Mouse (Mus musculus) intestine, postnatal 0 days (tissue): ENCODE results near the gene Pls1. TPM values are rescaled to one million over a fixed set of nuclear protein-coding genes. Genes with fewer than 3 reads are reported as not detected.
A peak's percentile ranks its signal among the peaks of the same experiment; 100 is the strongest.

ENCODE experiments used
- ATAC-seq: fragments of 200-750 bp; cut with Nextera tagmentation; 2 replicates; pipeline ENCODE4 v1.8.0; 2017; ENCODE audit warnings: mild to moderate bottlenecking, moderate TSS enrichment, moderate library complexity
- H3K27ac ChIP-seq: fragments of 300-500 bp; sonication (generic); 2 replicates; pipeline ENCODE4 v1.5.1; 2014; ENCODE audit warnings: mild to moderate bottlenecking, low read depth, low read length, moderate library complexity
- H3K27me3 ChIP-seq: fragments of 300-500 bp; sonication (generic); replicated peaks from 2 replicates; pipeline ENCODE4 v1.6.1; 2014; ENCODE audit warnings: low read length, mixed read lengths; ENCODE audit not compliant: control insufficient read depth, insufficient read depth
- H3K36me3 ChIP-seq: fragments of 300-500 bp; sonication (generic); 2 replicates; pipeline ENCODE4 v1.6.1; 2014; ENCODE audit warnings: mild to moderate bottlenecking, moderate library complexity; ENCODE audit not compliant: control insufficient read depth, insufficient read depth
- H3K4me1 ChIP-seq: fragments of 300-500 bp; sonication (generic); replicated peaks from 2 replicates; pipeline ENCODE4 v1.6.1; 2014; ENCODE audit warnings: antibody characterized with exemption, low read length, mixed read lengths; ENCODE audit not compliant: control insufficient read depth, insufficient read depth
- H3K4me2 ChIP-seq: fragments of 300-500 bp; sonication (generic); replicated peaks from 2 replicates; pipeline ENCODE4 v1.6.1; 2014; ENCODE audit warnings: low read depth, mild to moderate bottlenecking, moderate library complexity
- H3K4me3 ChIP-seq: fragments of 300-500 bp; sonication (generic); 2 replicates; pipeline ENCODE4 v1.5.1; 2014; ENCODE audit warnings: low read depth, low read length
- H3K9ac ChIP-seq: fragments of 300-500 bp; sonication (generic); 2 replicates; pipeline ENCODE4 v1.6.1; 2014; ENCODE audit warnings: mild to moderate bottlenecking, low read depth, low read length
- H3K9me3 ChIP-seq: fragments of 300-500 bp; sonication (generic); 2 replicates; pipeline ENCODE4 v1.6.1; 2016; ENCODE audit warnings: mixed run types; ENCODE audit not compliant: control insufficient read depth
- CTCF ChIP-seq: sonication (generic); IDR thresholded peaks from 2 replicates; pipeline ENCODE4 v1.5.1; 2016; ENCODE audit warnings: low read depth, mild to moderate bottlenecking, control low read depth, antibody characterized with exemption, moderate library complexity
- WGBS: fragments of 180-500 bp; shearing (Covaris S2); extraction: QIAGEN DNeasy Blood & Tissue Kit; methylation state at CpG from one replicate; pipeline ENCODE4 v1.1.7; 2014; 5-methylcytosine and 5-hydroxymethylcytosine counted together
- polyA plus RNA-seq: library from polyadenylated mRNA; unstranded; fragments of >200 nt; fragmentation: Nextera tagmentation; extraction: Ambion mirVana; gene quantifications from 2 replicates; pipeline ENCODE4 v1.2.1, GENCODE M21; 2015

Gene Pls1
- polyA plus RNA-seq, 1 experiment from 2014 or later = 512 TPM

DNA sequence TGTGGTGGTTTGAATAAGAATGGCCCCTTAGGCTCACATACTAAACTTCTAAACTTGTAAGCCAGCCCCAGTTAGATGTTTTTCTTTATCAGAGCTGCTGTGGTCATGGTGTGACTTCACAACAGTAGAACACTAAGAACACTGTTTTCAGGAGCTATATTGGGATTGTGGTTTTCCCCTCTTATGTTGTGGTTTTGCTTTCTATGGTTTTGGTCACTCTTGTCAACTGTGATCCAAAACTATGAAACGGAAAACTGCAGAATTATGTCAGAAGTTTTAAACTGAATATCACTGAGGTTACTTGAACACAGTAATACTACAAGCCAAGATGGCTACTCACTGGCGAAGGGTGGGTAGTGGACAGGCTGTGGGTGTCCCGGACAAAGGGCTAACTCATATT, 12.4 kb downstream of the Pls1 start:
- Histone ChIP-seq H3K27ac (no peak overlapping the region), H3K9me3 (no peaks in the 10 kb centered on the region), H3K4me1 (no peaks in the 10 kb centered on the region; the same call in 1 of the 2 replicates), H3K4me3 (no peak overlapping the region), H3K4me2 (no peak overlapping the region), H3K36me3 (no peaks in the 10 kb centered on the region), H3K9ac (no peak overlapping the region), H3K27me3 (no peaks in the 10 kb centered on the region)
- no peak for TF ChIP-seq CTCF
- 91% methylated on average over 3 of the region's 3 CpGs for WGBS
- no peak for ATAC-seq

DNA sequence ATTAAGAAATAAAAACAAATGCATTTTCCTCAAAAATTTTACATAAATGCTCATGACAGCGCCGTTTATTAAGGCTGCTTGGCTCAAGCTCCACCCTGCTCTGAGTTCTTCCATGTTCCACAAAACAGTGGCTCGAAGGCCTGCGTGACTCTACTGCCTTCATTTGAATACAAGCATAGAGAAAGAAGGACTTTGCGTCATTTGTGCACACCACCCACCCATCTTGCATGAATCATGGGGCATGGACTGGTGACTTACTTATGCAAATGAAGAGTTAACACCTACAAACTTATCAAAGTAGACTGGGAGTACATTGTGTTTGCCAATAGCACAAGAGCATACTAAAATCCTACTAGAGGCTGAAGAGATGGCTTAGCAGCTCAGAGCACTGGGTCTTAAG, 17.5 kb downstream of the Pls1 start:
- Histone ChIP-seq H3K4me1 (no peaks in the 10 kb centered on the region; the same call in none of the 2 replicates), H3K9ac (no peak overlapping the region), H3K4me2 (no peak overlapping the region), H3K27ac (no peak overlapping the region), H3K36me3 (no peaks in the 10 kb centered on the region), H3K27me3 (no peaks in the 10 kb centered on the region), H3K4me3 (no peak overlapping the region), H3K9me3 (no peaks in the 10 kb centered on the region)
- no peak for ATAC-seq
- TF ChIP-seq CTCF = no peak
- WGBS = 90% methylated on average over 5 of the region's 5 CpGs

DNA sequence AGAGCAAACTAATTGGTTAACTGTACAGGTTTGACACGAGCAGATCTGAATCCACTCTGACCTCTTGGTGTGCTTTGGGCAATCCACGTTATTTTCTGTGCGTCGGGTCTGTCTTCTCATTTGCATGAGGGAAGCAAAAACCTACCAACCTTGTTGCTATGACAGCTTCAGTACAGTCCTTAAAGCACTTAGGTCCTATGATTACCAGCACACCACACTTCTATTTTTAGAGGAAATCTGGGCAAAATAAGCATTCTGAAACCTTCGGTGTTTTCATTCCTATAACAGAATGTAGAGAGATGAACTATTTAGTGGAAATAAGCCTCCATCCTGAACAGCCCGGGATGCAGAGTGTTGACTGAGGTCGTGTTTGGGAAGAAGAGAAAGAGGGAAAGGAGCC, 22.6 kb downstream of the Pls1 start:
- H3K4me3 ChIP-seq = no peak overlapping the region
- no peaks in the 10 kb centered on the region for H3K9me3 ChIP-seq
- no peak for ATAC-seq
- WGBS = 76% methylated on average over 7 of the region's 7 CpGs
- no peaks in the 10 kb centered on the region for H3K27me3 ChIP-seq
- no peak overlapping the region for H3K9ac ChIP-seq
- H3K27ac ChIP-seq = no peak overlapping the region
- peaks cover 2% of the 10 kb centered on the region; the same call in 1 of the 2 replicates for H3K4me1 ChIP-seq
- no peaks in the 10 kb centered on the region for H3K36me3 ChIP-seq
- no peak for TF ChIP-seq CTCF
- no peak overlapping the region for H3K4me2 ChIP-seq

DNA sequence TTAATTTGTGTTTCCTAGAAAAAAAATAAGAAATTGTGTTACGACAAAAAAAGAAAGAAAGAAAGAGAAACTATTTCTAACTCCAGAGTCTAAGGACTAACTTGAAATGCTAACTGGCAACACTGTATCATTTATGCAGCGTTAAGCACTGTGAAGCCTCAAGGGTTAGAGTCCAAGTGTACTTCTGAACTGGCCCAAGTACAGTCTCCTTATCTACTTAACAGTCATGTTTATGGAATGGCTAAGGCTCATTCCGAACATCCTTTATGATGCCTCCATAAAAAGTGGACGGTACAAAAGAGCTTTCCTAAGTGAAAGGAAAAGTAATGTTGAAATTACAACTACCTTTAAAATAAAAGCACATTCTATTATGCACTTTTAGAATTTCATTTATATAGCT, 29.4 kb downstream of the Pls1 start:
- WGBS = 40% methylated on average over 4 of the region's 4 CpGs
- Histone ChIP-seq H3K9me3 (no peaks in the 10 kb centered on the region), H3K9ac (no peak overlapping the region), H3K27ac (peak overlapping the region; percentile 94; the same call in 1 of the 2 replicates), H3K36me3 (no peaks in the 10 kb centered on the region), H3K27me3 (no peaks in the 10 kb centered on the region), H3K4me1 (no peaks in the 10 kb centered on the region; the same call in 1 of the 2 replicates), H3K4me2 (peak overlapping the region; percentile 54), H3K4me3 (no peak overlapping the region)
- ATAC-seq = peak; percentile 95
- TF ChIP-seq CTCF = no peak

DNA sequence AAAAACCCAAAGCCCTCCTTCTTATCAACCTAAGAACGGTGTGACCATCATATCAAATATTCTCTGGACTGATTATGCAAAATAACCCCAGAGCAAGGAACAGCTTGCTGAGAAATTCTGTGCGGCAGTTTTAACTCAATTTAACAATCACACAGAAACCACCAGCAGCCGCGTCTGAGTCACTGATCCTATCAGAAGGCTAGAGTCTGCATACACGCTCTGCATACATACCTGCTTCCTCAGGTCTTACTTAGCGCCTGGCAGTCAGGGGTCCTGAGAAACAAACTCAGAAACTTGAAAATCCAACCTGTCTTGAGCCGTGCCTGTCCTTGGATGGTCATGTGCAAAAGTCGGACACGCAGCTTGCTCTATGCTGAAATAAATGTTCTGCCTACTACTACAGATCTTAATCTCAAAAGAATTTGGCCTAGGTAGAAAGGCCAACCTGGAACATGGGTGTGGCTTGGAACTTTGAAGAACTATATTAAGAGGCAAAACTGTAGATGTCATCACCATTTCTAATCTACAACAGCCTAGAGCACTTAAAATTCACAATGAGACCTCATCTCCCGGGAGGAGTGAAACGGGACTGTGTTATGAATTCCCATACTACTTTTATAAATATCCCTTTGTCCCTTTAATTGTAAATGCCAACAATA, 30.0 kb downstream of the Pls1 start:
- TF ChIP-seq CTCF = no peak
- H3K9ac ChIP-seq = peak overlapping the region; percentile 43
- peak; percentile 87 for ATAC-seq
- peak overlapping the region; percentile 54 for H3K4me2 ChIP-seq
- no peaks in the 10 kb centered on the region for H3K36me3 ChIP-seq
- H3K4me1 ChIP-seq = no peaks in the 10 kb centered on the region; the same call in 1 of the 2 replicates
- H3K27me3 ChIP-seq = no peaks in the 10 kb centered on the region
- H3K9me3 ChIP-seq = no peaks in the 10 kb centered on the region
- 44% methylated on average over 11 of the region's 11 CpGs for WGBS
- H3K27ac ChIP-seq = peak overlapping the region; percentile 94
- H3K4me3 ChIP-seq = peak overlapping the region; percentile 34

DNA sequence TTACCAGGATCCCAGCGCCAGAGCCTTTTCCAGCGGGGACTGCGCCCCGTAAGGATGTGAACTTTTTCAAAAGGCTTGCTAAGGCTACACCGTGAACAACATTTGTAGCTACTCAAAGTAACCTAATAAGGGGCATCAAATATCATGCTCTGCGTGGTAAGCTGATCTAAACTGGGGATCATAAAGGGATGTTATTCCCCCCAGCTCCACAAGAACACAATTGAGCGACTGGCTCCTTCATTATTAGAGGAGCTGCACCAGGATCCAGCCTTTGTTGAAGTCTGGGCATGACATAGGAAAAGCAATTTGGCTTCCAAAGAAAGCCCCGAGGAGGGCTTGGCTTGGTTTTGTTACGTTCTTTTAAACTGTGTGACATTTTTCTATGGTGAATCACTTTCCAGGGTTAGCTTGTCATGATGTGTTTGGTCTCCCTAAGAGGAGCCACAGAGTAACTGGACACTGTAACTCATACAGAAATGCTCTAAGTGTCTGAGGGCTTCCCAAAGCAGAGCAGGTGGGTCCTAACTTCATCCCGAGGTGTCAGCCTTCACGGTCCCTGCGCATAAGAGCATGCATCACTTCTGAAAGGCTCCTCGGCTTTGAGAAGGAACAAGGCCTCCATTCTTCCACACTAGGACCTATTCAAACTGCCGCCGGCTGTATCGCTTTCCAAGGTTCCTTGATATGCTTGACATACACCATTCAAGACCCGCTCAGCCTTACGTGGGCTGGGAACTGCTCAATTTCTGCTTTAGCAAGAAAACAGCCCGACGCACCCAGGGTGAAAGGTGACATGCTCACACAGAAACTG, 31.2 kb downstream of the Pls1 start:
- ATAC-seq = no peak
- H3K9ac ChIP-seq = peak overlapping the region; percentile 52
- peak overlapping the region; percentile 34 for H3K4me3 ChIP-seq
- 58% methylated on average over 20 of the region's 20 CpGs for WGBS
- H3K9me3 ChIP-seq = no peaks in the 10 kb centered on the region
- H3K36me3 ChIP-seq = no peaks in the 10 kb centered on the region
- no peaks in the 10 kb centered on the region; the same call in 1 of the 2 replicates for H3K4me1 ChIP-seq
- H3K4me2 ChIP-seq = peak overlapping the region; percentile 54
- no peaks in the 10 kb centered on the region for H3K27me3 ChIP-seq
- TF ChIP-seq CTCF = no peak; the same call in 1 of the 2 replicates
- peak overlapping the region; percentile 94 for H3K27ac ChIP-seq
